Mouse (Mus musculus) liver, embryonic 13.5 days (tissue): ENCODE measurements around the gene Ovch2. TPM values are rescaled to one million over a fixed set of nuclear protein-coding genes. Genes with fewer than 3 reads are reported as not detected.
"Not testable (repeated sequence)": the region's sequence is repeated elsewhere in the genome, so short reads cannot be mapped to it uniquely, and the experiment has no call there.

ENCODE experiments used
- ATAC-seq: fragments of 200-750 bp; cut with Nextera tagmentation; 2 replicates; pipeline ENCODE4 v1.8.0; 2017; ENCODE audit warnings: low read depth, mild to moderate bottlenecking, moderate number of reproducible peaks, moderate library complexity
- DNase-seq: peaks from one replicate; pipeline ENCODE4 v3.0.0; 2022
- H3K27ac ChIP-seq: fragments of 300-500 bp; sonication (generic); 2 replicates; pipeline ENCODE4 v1.5.1; 2015; ENCODE audit warnings: moderate library complexity, mild to moderate bottlenecking, inconsistent platforms
- H3K27me3 ChIP-seq: fragments of 300-500 bp; sonication (generic); 2 replicates; pipeline ENCODE4 v1.6.1; 2015; ENCODE audit warnings: mild to moderate bottlenecking, inconsistent platforms
- H3K36me3 ChIP-seq: fragments of 300-500 bp; sonication (generic); 2 replicates; pipeline ENCODE4 v1.6.1; 2015; ENCODE audit warnings: mild to moderate bottlenecking, inconsistent platforms
- H3K4me1 ChIP-seq: fragments of 300-500 bp; sonication (generic); replicated peaks from 2 replicates; pipeline ENCODE4 v1.6.1; 2015; ENCODE audit warnings: inconsistent platforms
- H3K4me2 ChIP-seq: fragments of 300-500 bp; sonication (generic); 2 replicates; pipeline ENCODE4 v1.6.1; 2015; ENCODE audit warnings: inconsistent platforms, mild to moderate bottlenecking, moderate library complexity
- H3K4me3 ChIP-seq: fragments of 300-500 bp; sonication (generic); replicated peaks from 2 replicates; pipeline ENCODE4 v1.5.1; 2015; ENCODE audit warnings: mild to moderate bottlenecking, inconsistent platforms
- H3K9ac ChIP-seq: fragments of 300-500 bp; sonication (generic); 2 replicates; pipeline ENCODE4 v1.6.1; 2015; ENCODE audit warnings: mild to moderate bottlenecking, inconsistent platforms
- H3K9me3 ChIP-seq: fragments of 300-500 bp; sonication (generic); replicated peaks from 2 replicates; pipeline ENCODE4 v1.6.1; 2016; ENCODE audit warnings: inconsistent platforms
- WGBS: fragments of 180-500 bp; shearing (Covaris S2); methylation state at CpG from one replicate; pipeline ENCODE4 v1.1.7; 2015; ENCODE audit not compliant: insufficient replicate concordance; 5-methylcytosine and 5-hydroxymethylcytosine counted together
- polyA plus RNA-seq: library from polyadenylated mRNA; unstranded; fragments of >200 nt; fragmentation: Nextera tagmentation; extraction: Ambion mirVana; gene quantifications from 2 replicates; pipeline ENCODE4 v1.2.1, GENCODE M21; 2015

The Ovch2 gene
- not detected in 2 replicates for polyA plus RNA-seq

DNA sequence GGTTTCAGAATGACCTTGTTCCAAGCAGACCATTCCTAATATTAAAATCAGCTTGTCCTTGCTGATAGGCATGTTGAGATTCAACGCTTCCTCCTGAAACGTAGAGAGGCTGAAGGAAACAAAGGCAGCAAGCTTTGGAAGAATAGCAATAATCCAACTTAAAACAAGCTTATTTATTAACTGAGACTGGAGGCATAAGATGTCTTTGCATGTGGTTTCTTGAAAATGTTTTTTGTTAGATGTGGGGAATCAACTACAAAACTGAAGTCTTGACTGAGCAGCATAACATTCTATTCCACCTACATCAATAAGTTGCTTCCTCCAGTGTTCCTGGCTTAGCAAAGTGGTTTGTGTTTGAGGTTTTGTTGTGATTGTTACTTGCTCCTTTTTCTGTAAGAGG lies at the start of gene Ovch2:
TSS of gene Ovch2 (minus strand) at position 101 of the 400 bp plus-strand sequence.
- H3K36me3 ChIP-seq, result no peaks in the 10 kb centered on the region
- no peak for DNase-seq
- no peak for ATAC-seq
- 70% methylated on average over 2 of the region's 2 CpGs for WGBS
- H3K4me3 ChIP-seq, result no peak within 1 kb of the TSS
- H3K27ac ChIP-seq, result no peak within 1 kb of the TSS
- no peaks in the 10 kb centered on the region for H3K4me1 ChIP-seq
- H3K9ac ChIP-seq, result no peak within 1 kb of the TSS
- H3K9me3 ChIP-seq, result no peaks in the 10 kb centered on the region
- H3K4me2 ChIP-seq, result no peak within 1 kb of the TSS
- H3K27me3 ChIP-seq, result no peaks in the 10 kb centered on the region

DNA sequence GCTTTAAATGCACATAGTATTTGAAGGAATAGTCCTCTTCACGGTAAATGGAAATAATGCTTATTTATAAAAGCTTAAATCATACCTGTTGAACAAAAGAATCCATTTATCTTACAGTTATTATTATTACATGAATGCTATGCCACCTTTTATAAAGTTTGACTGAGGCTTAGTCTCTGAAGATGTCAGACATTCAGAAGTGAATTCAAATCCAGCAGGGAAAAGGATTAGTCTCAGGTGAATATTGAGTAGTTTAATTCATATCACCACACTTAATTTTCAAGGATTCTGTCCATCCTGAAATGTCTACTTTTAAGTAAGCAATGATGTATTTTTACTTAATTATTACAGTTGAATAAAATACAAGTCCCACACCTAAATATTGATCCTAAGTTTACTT lies 46.4 kb upstream of the Ovch2 start, which contains the start of gene Olfr470:
TSS of gene Olfr470 (minus strand) at position 101 of the 400 bp plus-strand sequence.
- ATAC-seq, result not testable (repeated sequence)
- 50% methylated on average over 1 of the region's 1 CpGs for WGBS

DNA sequence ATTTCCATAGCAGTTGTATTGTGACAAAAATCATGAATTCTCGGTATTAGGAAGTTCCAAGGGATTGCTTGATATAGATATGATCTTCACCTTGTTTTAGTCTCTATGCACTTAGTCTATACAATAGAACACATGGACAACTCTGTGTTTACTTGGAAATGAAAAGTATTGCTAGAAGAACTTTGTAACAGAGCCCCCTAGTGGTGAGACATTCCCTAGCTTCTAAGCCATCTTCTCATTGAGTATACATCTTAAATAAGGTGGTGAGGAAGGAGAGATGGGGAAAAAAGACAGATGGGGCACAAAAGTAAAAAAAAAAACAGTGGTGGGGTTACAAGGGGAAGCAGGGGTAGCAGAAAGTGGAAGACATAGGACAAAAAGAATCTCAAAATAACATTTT lies 40.7 kb upstream of the Ovch2 start:
- Histone ChIP-seq H3K4me1 (no peaks in the 10 kb centered on the region), H3K27me3 (no peaks in the 10 kb centered on the region), H3K4me2 (no peak overlapping the region), H3K27ac (no peak overlapping the region), H3K9ac (no peak overlapping the region), H3K4me3 (no peak overlapping the region), H3K36me3 (no peaks in the 10 kb centered on the region), H3K9me3 (no peaks in the 10 kb centered on the region)
- ATAC-seq (no peak), DNase-seq (no peak)
- WGBS, result 45% methylated on average over 1 of the region's 1 CpGs

More for the DNA sequence above, 46.4 kb upstream of the Ovch2 start, which contains the start of gene Olfr470:
- H3K4me3 ChIP-seq, H3K4me1 ChIP-seq, H3K9me3 ChIP-seq, H3K27ac ChIP-seq, H3K36me3 ChIP-seq, H3K9ac ChIP-seq, H3K27me3 ChIP-seq, H3K4me2 ChIP-seq, DNase-seq: not testable (repeated sequence)

DNA sequence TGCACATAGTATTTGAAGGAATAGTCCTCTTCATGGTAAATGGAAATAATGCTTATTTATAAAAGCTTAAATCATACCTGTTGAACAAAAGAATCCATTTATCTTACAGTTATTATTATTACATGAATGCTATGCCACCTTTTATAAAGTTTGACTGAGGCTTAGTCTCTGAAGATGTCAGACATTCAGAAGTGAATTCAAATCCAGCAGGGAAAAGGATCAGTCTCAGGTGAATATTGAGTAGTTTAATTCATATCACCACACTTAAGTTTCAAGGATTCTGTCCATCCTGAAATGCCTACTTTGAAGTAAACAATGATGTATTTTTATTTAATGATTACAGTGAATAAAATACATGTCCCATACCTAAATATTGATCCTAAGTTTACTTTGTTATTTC lies 24.4 kb upstream of the Ovch2 start, which contains the start of gene Olfr469:
TSS of gene Olfr469 (minus strand) at position 101 of the 400 bp plus-strand sequence.
- H3K27me3 ChIP-seq, H3K36me3 ChIP-seq, H3K4me3 ChIP-seq, H3K9ac ChIP-seq, H3K9me3 ChIP-seq, H3K4me1 ChIP-seq, H3K27ac ChIP-seq, H3K4me2 ChIP-seq, ATAC-seq, DNase-seq: not testable (repeated sequence)

DNA sequence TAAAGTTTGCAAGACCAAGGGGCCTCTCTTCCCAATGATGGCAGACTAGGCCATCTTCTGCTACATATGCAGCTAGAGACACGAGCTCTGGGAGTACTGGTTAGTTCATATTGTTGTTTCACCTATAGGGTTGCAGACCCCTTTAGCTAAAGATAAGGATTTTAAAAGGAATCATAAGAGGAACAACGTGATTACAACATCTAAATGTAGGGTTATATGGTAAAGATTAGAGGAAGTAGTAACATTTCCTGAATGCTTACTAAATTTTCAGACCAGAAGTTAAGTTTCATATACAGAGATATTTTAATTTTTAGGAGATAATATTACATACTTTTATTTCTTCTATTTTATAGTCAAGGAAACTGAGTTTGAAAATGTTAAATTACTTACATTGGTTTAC lies 22.9 kb upstream of the Ovch2 start:
- not testable (repeated sequence) for H3K27me3 ChIP-seq, H3K36me3 ChIP-seq, DNase-seq, H3K27ac ChIP-seq, H3K4me2 ChIP-seq, ATAC-seq, H3K9ac ChIP-seq, H3K9me3 ChIP-seq, H3K4me1 ChIP-seq, H3K4me3 ChIP-seq
- WGBS, result 31% methylated on average over 2 of the region's 2 CpGs

DNA sequence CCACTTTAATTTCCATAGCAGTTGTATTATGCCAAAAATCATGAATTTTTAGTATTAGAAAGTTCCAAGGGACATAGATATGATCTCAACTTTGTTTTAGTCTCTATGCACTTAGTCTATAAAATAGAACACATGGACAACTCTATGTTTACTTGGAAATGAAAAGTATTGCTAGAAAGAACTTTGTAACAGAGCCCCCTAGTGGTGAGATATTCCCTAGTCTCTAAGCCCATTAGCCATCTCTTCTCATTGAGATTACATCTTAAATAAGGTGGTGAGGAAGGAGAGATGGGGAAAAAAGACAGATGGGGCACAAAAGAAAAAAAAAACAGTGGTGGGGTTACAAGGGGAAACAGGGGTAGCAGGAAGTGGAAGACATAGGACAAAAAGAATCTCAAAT lies 18.4 kb upstream of the Ovch2 start:
- DNase-seq, result no peak
- no peak overlapping the region for H3K4me2 ChIP-seq
- ATAC-seq, result no peak
- no peak overlapping the region for H3K4me3 ChIP-seq
- no peak overlapping the region for H3K9ac ChIP-seq
- H3K9me3 ChIP-seq, result no peaks in the 10 kb centered on the region
- no peaks in the 10 kb centered on the region for H3K27me3 ChIP-seq
- no peak overlapping the region for H3K27ac ChIP-seq
- no peaks in the 10 kb centered on the region for H3K4me1 ChIP-seq
- no peaks in the 10 kb centered on the region for H3K36me3 ChIP-seq

DNA sequence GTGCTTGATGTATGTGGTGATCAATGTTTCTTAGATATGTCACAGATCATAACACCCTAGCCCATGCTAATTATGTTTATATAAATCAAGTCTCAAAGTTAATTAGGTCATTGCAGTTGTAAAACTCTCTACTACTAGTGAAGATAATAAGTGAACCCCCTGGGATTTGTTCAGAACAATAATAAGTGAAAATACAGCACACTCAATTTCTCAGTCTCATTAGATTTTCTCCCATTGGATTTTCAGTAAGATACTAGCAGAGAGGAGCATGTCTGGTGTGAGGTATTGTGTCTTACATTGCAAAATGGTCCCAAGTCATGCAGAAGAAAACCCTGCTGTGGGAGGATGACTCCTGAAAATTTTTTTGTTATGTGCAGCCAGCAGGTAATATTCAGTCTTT lies 11.0 kb upstream of the Ovch2 start, which contains the start of gene Olfr467:
TSS of gene Olfr467 (plus strand) at position 301 of the 400 bp plus-strand sequence.
- Histone ChIP-seq H3K27me3 (no peaks in the 10 kb centered on the region), H3K36me3 (no peaks in the 10 kb centered on the region), H3K9me3 (no peaks in the 10 kb centered on the region), H3K4me2 (no peak within 1 kb of the TSS), H3K4me1 (no peaks in the 10 kb centered on the region), H3K4me3 (no peak within 1 kb of the TSS), H3K9ac (no peak within 1 kb of the TSS), H3K27ac (no peak within 1 kb of the TSS)
- no peak for ATAC-seq
- DNase-seq, result no peak

DNA sequence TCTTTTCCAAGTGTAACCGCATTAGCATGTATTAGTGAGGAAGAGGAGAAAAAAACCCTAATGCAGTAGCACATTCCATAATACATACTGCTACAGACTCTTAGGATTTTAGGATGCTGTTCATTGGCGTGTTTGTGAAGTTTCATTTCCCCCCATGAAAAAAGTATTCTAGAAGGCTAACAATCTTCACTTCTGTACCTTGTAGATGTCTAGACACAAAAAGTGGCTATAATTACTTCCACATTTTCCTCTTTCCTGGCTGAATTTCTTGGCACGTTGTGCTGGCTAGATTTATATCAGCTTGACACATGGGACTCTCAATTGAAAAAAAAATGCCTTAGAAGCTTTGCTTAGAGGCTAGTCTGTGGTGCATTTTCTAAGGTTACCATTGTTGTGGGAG lies 1.1 kb upstream of the Ovch2 start:
- no peaks in the 10 kb centered on the region for H3K4me1 ChIP-seq

DNA sequence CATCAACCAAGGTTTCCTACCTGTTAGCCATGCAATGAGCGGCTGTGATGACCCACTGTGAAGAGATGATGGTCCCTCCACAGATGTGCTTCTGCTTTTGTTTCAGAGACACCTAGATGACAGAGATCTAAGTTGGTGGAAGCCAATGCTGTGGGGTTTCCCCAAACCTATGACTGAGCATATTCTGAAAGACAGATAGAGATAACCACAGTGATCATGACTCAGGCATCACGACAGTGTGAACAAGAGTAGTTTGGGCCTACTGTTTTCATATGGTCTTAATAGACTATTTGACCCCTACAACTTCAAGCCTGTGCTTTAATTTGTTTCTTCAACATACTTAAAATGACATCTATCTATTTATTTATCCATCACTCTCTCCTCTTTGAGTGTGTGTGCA lies 4.5 kb downstream of the Ovch2 start:
- H3K4me3 ChIP-seq, result no peak overlapping the region
- H3K27me3 ChIP-seq, result no peaks in the 10 kb centered on the region
- DNase-seq (no peak), ATAC-seq (no peak)
- H3K36me3 ChIP-seq, result no peaks in the 10 kb centered on the region
- no peak overlapping the region for H3K9ac ChIP-seq
- H3K4me1 ChIP-seq, result no peaks in the 10 kb centered on the region
- WGBS, result 49% methylated on average over 2 of the region's 2 CpGs
- H3K4me2 ChIP-seq, result no peak overlapping the region
- no peak overlapping the region for H3K27ac ChIP-seq
- H3K9me3 ChIP-seq, result no peaks in the 10 kb centered on the region

More for the DNA sequence above, 1.1 kb upstream of the Ovch2 start:
- no peak for DNase-seq
- H3K27me3 ChIP-seq, result no peaks in the 10 kb centered on the region
- WGBS, result 42% methylated on average over 3 of the region's 3 CpGs
- no peak overlapping the region for H3K27ac ChIP-seq
- no peaks in the 10 kb centered on the region for H3K9me3 ChIP-seq
- H3K4me2 ChIP-seq, result no peak overlapping the region
- H3K36me3 ChIP-seq, result no peaks in the 10 kb centered on the region
- ATAC-seq, result no peak
- H3K4me3 ChIP-seq, result no peak overlapping the region
- no peak overlapping the region for H3K9ac ChIP-seq

DNA sequence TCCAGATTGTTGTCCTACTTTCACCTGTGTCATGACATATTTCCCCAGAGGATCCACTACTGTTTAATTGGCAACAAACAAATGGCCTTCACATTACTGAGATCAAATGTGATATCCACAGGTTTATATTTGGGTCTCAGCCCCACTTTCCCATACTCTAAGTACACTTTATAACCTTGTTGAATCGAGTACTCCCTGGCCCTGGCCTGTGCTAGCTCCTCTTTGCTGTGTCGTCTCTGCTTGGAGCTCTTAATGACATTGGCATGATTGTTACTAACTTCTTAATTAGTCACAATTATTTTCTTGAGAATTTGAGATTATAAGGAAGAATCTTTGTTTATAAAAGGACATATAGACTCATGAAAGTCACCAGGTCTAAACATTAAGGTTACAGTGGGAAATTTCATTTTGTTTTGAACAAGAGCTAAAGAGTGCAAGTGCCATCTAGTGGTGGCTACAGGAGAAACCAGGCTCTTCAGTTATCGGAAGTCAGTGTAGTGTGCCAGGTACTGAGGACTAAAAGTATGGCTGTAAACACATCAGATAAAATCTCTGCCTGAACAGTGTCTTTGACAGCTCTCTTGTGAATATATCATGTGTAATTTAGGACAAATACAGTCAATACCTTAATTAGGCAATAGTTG lies 12.9 kb downstream of the Ovch2 start:
- Histone ChIP-seq H3K27ac (no peak overlapping the region), H3K4me2 (no peak overlapping the region), H3K9ac (no peak overlapping the region), H3K4me1 (no peaks in the 10 kb centered on the region), H3K27me3 (no peaks in the 10 kb centered on the region), H3K4me3 (no peak overlapping the region), H3K9me3 (no peaks in the 10 kb centered on the region), H3K36me3 (no peaks in the 10 kb centered on the region)
- ATAC-seq (no peak), DNase-seq (no peak)
- 43% methylated on average over 3 of the region's 3 CpGs for WGBS

DNA sequence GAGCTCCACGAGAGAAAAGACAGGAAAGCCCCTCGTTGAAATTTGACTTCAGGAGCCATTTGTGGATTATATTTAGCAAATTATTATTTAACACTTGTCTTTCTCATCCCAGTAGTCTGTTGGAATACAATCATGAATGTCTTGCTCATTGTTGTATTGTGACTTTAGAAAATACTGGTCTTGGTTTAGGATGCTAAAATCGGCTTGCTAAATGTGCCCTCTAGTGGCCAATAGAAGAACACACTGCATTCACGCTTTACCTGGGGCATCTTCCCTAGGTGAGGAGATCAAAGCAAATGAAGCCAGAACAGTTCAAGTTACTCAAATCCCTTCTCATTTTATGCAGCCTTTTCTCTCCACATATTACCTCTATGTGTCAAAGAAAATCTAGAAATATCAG lies 21.4 kb downstream of the Ovch2 start:
- H3K27ac ChIP-seq, result no peak overlapping the region
- no peaks in the 10 kb centered on the region for H3K36me3 ChIP-seq
- H3K27me3 ChIP-seq, result no peaks in the 10 kb centered on the region
- 29% methylated on average over 4 of the region's 4 CpGs for WGBS
- no peaks in the 10 kb centered on the region for H3K4me1 ChIP-seq
- no peak overlapping the region for H3K9ac ChIP-seq
- ATAC-seq (no peak), DNase-seq (no peak)
- no peak overlapping the region for H3K4me2 ChIP-seq
- no peak overlapping the region for H3K4me3 ChIP-seq
- H3K9me3 ChIP-seq, result no peaks in the 10 kb centered on the region

DNA sequence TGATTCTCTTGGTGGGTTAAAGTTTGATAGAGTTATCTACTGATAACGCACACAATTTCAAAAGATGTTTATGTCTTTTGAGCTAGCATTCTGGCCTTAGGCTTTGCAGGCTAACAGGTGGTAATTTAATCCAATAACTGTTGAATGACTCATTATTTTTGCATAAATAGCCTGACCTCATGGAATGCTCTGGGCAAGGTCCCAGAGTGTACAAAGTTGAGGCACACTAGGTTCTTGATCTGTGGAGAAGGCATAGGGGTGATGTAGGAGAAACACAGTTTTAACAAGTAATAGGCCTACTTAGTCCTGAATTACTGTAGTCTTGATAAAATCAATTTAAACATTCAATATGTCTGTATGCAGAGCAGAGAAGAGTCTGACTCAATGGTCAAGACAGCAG lies 22.8 kb downstream of the Ovch2 start:
- Histone ChIP-seq H3K9ac (no peak overlapping the region), H3K4me2 (no peak overlapping the region), H3K27me3 (no peaks in the 10 kb centered on the region), H3K36me3 (no peaks in the 10 kb centered on the region), H3K4me3 (no peak overlapping the region), H3K4me1 (no peaks in the 10 kb centered on the region), H3K27ac (no peak overlapping the region), H3K9me3 (no peaks in the 10 kb centered on the region)
- ATAC-seq, result no peak
- WGBS, result 36% methylated on average over 1 of the region's 1 CpGs
- DNase-seq, result no peak
